Mouse (Mus musculus) urinary bladder, postnatal 4 days (tissue): ENCODE results near the gene Slc7a1.

Experiments used
- DNase-seq, 2 experiments: peaks; one replicate each; pipeline ENCODE4 v3.0.0; 2021 to 2022; ENCODE audit warnings: low spot score in 2 of 2

Slc7a1 gene

GRCm38 (mm10) chr5:148399660-148400443 is at the start of gene Slc7a1:
Gene Slc7a1, minus strand, starts transcription at chr5:148399904.
- DNase-seq: peak; percentile 88 to 89

- no peak for DNase-seq
Measured at GRCm38 (mm10) chr5:148444974-148445373, 45.3 kb upstream of the Slc7a1 start.

- peak; percentile 59 to 62 for DNase-seq
Measured at GRCm38 (mm10) chr5:148443734-148444133, 44.0 kb upstream of the Slc7a1 start.

- no peak for DNase-seq
Measured at GRCm38 (mm10) chr5:148435660-148436059, 36.0 kb upstream of the Slc7a1 start.

- DNase-seq: no peak
Measured at GRCm38 (mm10) chr5:148432121-148432520, 32.4 kb upstream of the Slc7a1 start.

- DNase-seq: no peak
Measured at GRCm38 (mm10) chr5:148428846-148429245, 29.1 kb upstream of the Slc7a1 start.

- no peak for DNase-seq
Measured at GRCm38 (mm10) chr5:148425136-148425535, 25.4 kb upstream of the Slc7a1 start.

- DNase-seq: no peak
Measured at GRCm38 (mm10) chr5:148421326-148421725, 21.6 kb upstream of the Slc7a1 start.

- DNase-seq: no peak
Measured at GRCm38 (mm10) chr5:148419112-148419526, 19.4 kb upstream of the Slc7a1 start.

- DNase-seq: no peak
Measured at GRCm38 (mm10) chr5:148418436-148418835, 18.7 kb upstream of the Slc7a1 start.

GRCm38 (mm10) chr5:148417756-148418155 is 18.1 kb upstream of the Slc7a1 start:
- DNase-seq: no peak

GRCm38 (mm10) chr5:148416461-148416860 is 16.8 kb upstream of the Slc7a1 start:
- DNase-seq: no peak

- no peak for DNase-seq
Measured at GRCm38 (mm10) chr5:148414233-148414632, 14.5 kb upstream of the Slc7a1 start.

GRCm38 (mm10) chr5:148412504-148412903 is 12.8 kb upstream of the Slc7a1 start:
- no peak for DNase-seq

- DNase-seq: peak in 1 of 2 experiments; percentile 37
Measured at GRCm38 (mm10) chr5:148409465-148409864, 9.8 kb upstream of the Slc7a1 start.

GRCm38 (mm10) chr5:148406913-148407312 is 7.2 kb upstream of the Slc7a1 start:
- DNase-seq: no peak

GRCm38 (mm10) chr5:148404548-148404947 is 4.8 kb upstream of the Slc7a1 start:
- DNase-seq: no peak

- DNase-seq: no peak
Measured at GRCm38 (mm10) chr5:148402641-148403040, 2.9 kb upstream of the Slc7a1 start.

GRCm38 (mm10) chr5:148398766-148399659 is 691 bp downstream of the Slc7a1 start:
- DNase-seq: peak in 1 of 2 experiments; percentile 35

- no peak for DNase-seq
Measured at GRCm38 (mm10) chr5:148398451-148398765, 1.3 kb downstream of the Slc7a1 start.

- DNase-seq: no peak
Measured at GRCm38 (mm10) chr5:148397911-148398310, 1.8 kb downstream of the Slc7a1 start.

- DNase-seq: no peak
Measured at GRCm38 (mm10) chr5:148397418-148397817, 2.3 kb downstream of the Slc7a1 start.

GRCm38 (mm10) chr5:148393316-148393715 is 6.4 kb downstream of the Slc7a1 start:
- no peak for DNase-seq
